Mouse (Mus musculus) urinary bladder, postnatal 4 days (tissue): Measurements from ENCODE around the gene Il18r1.

Experiments
- DNase-seq, 2 experiments: peaks; one replicate each; pipeline ENCODE4 v3.0.0; 2021 to 2022; ENCODE audit warnings: low spot score in 2 of 2

Il18r1 gene

DNA sequence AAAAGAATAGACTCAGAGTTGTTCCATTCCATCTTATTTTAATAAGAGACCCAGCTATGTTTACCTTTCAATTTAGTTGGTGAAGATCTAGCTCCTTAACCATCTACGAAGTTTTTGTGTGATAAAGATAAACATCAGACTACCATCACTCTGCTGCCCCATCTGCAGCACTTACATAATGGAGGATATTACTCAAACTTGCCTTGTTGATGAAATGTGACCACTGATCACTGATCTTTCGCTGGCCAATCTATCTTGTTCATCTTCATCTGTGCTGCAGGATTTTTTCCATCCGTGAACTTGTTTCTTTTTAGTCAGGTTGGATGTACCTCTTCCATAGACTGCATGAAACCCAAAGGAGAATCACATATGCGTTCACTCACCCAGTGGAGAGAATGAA lies 29.2 kb downstream of the Il18r1 start:
- DNase-seq = no peak

DNA sequence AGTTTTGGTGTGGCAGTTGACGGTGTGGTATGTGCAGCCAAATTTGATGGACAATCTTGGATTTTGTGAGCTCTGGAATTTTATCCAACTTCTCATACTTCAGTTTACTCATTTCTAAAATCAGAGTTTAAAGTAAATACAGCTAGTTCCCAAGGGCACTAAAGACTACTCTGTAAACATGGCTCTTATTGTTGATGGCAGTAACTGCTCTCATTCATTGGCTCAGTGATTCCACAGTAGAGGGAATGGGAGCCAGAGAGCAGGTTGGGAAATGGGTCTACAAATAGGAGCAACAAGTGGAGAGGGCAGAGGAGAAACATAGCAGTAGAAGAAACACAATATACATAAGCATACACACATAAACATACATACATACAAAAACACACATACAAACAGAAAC lies 34.4 kb downstream of the Il18r1 start:
- DNase-seq = no peak

DNA sequence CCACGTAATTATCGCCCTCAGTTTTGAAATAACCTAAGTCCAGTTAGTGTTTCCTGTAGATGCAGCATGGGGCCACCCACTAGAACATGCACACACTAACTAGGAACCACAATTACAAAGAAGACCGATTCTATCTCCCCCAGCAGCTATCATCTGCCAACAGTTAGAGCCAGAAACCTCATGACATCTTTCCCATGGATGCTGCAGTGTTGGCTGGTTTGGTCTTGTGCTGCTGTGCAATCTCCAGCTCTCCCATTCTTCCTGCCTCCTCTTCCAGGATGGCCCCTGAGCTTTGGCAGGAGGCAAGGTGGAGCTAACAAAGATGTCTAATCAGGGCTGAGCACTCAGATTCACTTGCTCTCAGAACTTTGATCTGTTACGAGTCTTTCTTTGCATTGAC lies 35.8 kb downstream of the Il18r1 start:
- DNase-seq = no peak

DNA sequence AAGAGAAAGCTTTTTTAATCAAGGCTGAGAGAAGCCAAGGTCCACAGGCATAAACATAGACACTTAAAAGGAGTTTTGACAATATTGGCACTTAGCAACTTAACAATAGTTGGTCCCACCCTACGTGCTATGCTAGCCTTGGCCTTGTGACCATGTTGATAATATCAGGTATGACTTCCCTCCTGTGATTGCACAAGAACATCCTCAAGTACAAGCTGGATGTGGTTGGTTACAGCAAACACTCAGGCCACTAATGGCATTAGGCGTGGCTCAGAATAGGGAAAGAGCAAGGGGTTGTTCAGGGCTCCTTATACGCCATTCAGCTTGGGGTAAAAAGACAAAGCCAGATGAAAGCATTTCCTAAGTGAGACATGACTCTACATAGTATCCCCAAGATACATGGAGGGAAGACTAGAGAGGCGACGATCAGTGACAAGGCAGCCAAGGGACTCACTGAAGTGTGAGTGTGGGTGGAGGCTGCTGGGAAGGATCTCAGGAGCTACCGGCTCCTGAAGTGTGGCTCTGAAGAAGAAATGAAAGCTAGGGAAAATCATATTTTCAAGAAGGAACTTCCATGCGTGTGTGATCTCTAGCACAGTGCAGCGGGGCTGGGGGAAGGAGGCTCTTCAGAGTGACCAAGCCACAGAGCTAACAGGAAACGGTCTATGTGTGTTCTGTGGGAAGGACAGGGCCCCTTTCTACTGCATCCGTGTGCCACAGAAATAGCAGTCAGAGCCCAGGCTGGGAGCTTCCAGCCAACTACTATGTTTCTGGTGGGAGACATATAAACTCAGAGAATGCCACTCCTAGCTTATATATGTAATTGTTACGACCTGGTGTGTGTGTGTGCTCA lies 36.4 kb downstream of the Il18r1 start:
- no peak for DNase-seq

DNA sequence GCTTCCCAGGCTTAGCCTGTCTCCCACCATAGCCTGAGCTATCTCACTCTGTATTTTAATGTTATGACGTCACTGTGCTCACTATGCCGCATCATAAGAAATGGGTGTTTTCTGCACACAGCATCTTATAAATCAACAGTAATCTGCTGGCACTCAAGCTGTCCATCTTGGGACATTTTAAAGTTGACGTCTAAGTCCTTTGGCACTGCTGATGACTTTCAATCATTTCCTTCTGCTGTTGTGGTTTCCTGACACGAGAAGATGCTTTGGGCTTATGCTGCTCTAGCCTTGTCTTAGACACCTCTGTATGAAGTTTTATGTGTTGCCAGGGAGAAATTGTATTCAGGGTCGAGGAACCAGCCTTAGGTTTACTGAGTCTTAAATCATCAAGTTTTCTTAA lies 39.2 kb downstream of the Il18r1 start:
- DNase-seq = no peak

DNA sequence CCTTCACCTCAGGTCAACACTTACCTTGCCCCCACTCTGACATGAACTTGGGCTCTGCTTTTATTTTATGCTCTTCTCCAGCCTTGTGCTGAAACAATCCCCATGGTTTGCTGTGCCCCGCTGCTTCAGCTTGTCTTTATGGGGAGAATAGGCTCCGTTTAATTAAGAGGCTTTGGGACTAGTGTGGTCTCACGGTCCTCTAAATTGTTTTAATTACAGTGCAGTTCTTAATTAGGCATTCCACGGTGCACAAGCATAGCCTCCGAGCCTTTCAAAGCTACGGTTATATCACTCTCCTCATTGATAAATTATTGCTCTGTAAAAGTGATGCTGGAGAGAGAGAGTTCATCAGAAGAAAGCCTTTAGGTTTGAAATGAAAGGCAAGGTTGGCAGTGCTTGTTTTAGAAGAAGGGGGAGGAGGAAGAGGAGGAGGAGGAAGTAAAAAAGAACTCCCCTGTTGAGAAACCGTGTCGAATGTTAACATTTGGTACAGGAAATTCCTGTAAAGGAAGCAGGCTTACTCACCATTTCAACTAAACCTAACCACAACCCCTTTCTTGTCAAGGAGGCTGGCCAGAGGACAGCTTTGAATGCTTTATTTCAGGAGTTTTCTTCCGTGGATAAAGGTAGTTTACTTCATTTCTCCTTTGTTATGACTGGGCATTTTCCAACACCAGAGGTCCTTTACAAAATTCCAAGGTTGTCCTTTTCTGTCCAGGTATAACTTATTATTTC lies 49.7 kb downstream of the Il18r1 start, which contains the start of gene Il18rap:
Gene Il18rap (plus strand): TSS at position 512 of the 735 bp plus-strand sequence.
- no peak for DNase-seq

DNA sequence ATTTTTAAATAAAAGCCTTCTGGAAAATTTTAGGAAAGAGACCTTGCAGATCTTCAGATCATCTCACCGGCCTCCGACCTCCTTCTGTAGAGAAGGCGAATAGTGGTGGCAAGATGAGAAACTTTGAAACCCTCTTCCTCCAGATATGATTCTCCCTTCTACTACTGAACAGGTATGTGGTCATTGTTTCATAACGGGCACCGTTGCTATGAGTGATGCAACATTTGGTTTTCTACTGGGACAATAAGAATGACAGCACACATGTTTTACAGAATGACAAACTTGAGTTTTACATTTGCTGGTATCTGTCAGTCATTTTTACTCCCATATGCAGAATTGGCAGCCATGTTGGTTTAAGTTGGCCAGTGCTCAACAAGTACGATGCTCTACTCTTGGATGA lies 51.0 kb downstream of the Il18r1 start:
- DNase-seq = no peak

DNA sequence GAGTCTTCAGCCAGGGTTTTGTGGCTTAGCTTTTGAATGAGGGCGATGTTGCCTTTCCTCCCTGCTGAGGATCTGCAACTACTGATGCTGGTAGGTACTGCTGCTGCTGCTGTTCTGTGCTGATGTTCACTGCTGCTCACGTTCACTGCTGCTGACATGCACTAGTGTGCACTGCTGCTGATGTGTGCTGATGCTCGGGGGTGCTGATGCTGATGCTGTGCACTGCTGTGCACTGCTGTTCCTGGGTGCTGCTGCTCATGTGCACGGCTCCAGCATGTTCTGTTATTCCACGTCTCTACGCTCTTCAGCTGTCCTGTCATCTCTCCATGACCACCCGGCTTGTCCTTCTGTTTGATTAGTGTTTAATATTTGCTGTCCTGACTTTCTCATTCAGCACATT lies 57.6 kb downstream of the Il18r1 start:
- DNase-seq = no peak

DNA sequence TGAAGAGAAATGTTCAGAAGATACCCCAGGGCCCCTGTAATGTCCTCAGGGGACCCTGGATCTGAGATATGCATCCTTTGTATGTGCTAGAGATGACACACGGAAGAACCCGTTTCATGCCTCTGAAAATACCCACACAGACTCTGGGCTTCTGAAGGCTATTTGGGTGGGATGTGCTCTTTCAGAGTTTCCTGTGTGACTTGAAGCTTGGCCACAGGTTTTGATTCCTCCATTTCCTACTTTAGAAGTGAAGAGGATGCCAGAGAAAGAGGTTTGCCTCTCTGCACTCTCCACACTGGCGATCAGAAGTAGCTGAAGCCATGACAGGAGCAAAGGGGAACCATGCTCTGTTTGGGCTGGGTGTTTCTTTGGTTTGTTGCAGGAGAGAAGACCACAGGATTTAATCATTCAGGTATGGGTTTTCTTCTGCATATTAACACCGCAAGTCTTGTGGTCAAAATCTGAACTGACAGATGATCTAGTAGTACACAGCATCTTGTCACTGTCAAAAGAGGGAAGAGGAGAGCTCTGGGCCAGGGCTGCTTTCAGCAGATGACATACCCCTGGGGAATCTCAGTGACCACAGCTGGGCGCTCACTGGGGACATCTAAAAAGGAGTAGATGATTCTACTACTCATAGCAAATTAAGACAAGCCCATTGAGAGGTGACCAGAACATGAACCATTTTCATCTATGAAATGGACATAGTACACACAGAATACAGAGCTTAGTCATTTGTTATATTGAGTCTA lies 58.8 kb downstream of the Il18r1 start:
- DNase-seq = no peak

DNA sequence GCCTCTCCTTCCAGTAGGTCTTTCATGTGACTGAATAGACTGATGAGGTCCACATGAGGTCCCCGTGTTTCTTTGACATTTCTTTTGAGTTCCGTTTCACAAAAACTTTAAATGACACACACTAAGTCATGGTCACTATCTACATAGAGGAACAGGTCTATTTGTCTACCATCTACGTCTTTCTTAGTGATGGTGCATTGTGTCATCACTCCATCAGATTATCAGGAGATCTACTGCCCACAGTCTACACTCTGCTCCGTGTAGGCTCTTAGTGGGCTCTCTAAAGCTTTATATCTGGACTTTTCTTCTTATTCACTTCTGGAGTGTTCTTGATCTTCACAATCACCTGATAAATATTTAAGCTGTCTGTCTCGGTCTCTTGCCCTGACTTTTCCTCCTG lies 63.9 kb downstream of the Il18r1 start:
- DNase-seq = no peak

DNA sequence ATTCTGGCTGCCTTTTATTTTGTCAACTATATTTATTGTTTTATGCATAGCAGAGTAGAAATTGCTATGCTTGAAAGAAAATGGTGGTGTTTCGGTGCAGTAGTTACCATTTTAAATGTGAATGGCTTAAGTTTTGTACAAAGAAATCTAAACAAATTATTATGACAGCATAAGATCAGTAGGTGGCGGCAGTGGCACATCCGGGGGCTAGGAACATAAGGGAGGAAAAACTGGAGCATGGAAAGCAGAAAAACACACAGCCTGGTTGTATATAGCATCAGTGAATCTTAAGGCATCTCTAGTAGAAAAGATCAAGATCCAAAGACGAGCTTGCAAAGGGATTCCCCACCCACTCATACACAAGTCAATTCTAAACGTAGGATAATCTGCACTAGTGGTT lies 72.2 kb downstream of the Il18r1 start:
- DNase-seq = no peak

DNA sequence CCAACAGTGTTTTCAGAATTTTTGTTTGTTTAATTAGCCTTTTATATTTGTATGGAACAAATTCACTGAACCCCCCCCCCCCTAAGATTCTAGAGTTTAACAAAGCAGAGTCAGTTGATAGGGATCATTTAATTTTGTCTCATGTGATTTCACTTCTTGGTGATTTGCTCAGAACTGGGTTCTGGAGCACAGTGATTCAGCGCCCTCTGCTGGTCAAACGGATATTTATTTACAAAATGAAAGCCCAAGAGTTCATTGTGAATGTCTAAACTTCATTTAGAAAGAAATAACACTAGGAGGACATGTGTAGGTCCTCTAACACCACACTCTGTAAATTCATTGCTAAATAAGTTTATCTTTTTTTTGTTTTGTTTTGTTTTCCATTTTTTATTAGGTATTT lies 79.3 kb downstream of the Il18r1 start:
- DNase-seq = peak in 1 of 2 experiments; percentile 64

DNA sequence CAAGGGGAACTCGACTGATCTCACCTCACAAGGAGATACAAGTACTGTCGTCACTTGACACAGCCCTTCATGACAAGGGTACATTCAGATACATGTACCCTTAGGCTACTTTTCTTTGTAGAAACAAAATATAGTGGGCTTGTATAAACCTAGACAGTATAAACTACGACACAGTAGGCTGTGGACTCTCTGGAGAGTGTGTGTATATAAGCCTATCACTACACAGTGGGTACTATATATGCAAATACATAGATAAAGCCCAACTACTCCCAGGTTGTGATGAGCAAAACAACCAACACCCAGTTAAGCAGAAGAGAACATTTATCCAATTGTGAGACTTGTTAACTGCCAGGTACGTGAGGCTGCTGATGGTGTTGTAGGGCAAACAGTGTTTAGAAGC lies 81.3 kb downstream of the Il18r1 start:
- no peak for DNase-seq

DNA sequence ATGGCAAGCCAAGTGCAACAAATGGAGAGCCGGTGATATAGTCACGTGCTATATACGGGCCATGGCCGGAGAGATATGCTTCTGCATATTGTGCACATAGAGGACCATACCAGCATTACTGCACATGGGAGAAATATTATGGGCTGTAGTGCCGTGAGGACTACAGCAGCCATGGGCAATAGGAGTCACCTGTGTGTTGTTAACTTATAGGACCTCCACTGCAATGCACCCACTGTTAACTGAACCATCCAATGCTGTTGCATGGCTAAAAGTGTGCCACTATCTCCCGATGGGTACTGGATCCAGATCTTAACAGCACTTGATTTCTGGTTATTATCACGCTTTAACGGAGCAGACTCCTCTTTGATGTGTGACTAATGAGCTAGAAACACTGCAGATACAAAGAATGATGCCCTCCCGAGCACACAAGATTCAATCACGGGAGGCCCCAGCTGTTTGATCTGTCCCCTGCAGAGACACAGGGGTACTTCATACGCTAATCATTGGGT lies 81.8 kb downstream of the Il18r1 start:
- no peak for DNase-seq

DNA sequence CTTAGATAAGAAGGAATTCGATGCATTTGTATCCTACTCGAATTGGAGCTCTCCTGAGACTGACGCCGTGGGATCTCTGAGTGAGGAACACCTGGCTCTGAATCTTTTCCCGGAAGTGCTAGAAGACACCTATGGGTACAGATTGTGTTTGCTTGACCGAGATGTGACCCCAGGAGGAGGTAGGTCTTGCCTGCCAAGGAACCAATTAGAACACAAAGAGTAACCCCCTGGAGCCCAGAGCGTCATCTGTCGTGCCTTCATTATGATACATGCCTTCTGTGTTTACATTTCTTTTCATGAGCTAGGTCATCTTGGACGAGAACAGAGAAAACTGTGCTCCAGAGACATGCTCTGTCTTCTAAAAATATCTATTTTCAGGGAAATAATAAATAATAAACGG lies 82.4 kb downstream of the Il18r1 start:
- DNase-seq = no peak
